Mouse (Mus musculus) megakaryocyte, embryonic 14.5 days (primary cell): ENCODE results near the gene Pdcd6. TPM values are rescaled to one million over a fixed set of nuclear protein-coding genes. Genes with fewer than 3 reads are reported as not detected.

Experiments used
- H3K27me3 ChIP-seq: replicated peaks from 2 replicates; pipeline ENCODE3; 2012; ENCODE audit warnings: inconsistent platforms
- H3K36me3 ChIP-seq: replicated peaks from 2 replicates; pipeline ENCODE3; 2012; ENCODE audit warnings: low read length, inconsistent platforms, mixed read lengths
- H3K4me1 ChIP-seq: 2 replicates; pipeline ENCODE4 v1.6.1; 2012; ENCODE audit warnings: inconsistent platforms
- H3K4me3 ChIP-seq: replicated peaks from 2 replicates; pipeline ENCODE3; 2012; ENCODE audit warnings: moderate library complexity, mild to moderate bottlenecking, inconsistent platforms
- H3K9me3 ChIP-seq: 2 replicates; pipeline ENCODE4 v1.6.1; 2012; ENCODE audit warnings: inconsistent platforms
- FLI1 ChIP-seq: IDR thresholded peaks from 2 replicates; pipeline ENCODE4 v1.6.1; 2012; ENCODE audit warnings: low read length, inconsistent platforms, mixed read lengths
- GATA1 ChIP-seq: IDR thresholded peaks from 3 replicates; pipeline ENCODE4 v1.6.1; 2012; ENCODE audit warnings: mixed read lengths, low read length, inconsistent platforms, borderline replicate concordance
- polyA plus RNA-seq: library from polyadenylated mRNA; stranded (reverse); fragments of >175 nt; gene quantifications from 2 replicates; pipeline ENCODE4 v1.2.3, GENCODE M21; 2012; ENCODE audit warnings: low replicate concordance; ENCODE audit not compliant: insufficient read depth

Pdcd6 gene
- polyA plus RNA-seq, 1 experiment: 41.2 TPM

GRCm38 (mm10) chr13:74316386-74316785 lies 994 bp downstream of the Pdcd6 start:
- H3K36me3 ChIP-seq: peaks cover 61% of the 10 kb centered on the region
- TF ChIP-seq FLI1 (no peak), GATA1 (no peak)
- H3K4me3 ChIP-seq: peak overlapping the region; percentile 98

GRCm38 (mm10) chr13:74314616-74315015 lies 2.8 kb downstream of the Pdcd6 start:
- no peaks in the 10 kb centered on the region for H3K9me3 ChIP-seq
- no peak for TF ChIP-seq GATA1
- no peak for TF ChIP-seq FLI1
- peaks cover 62% of the 10 kb centered on the region for H3K36me3 ChIP-seq
- no peak overlapping the region for H3K4me3 ChIP-seq
- peaks cover 35% of the 10 kb centered on the region for H3K4me1 ChIP-seq
- no peaks in the 10 kb centered on the region for H3K27me3 ChIP-seq

More at GRCm38 (mm10) chr13:74316386-74316785, 994 bp downstream of the Pdcd6 start:
- Histone ChIP-seq H3K4me1 (peaks cover 35% of the 10 kb centered on the region), H3K9me3 (no peaks in the 10 kb centered on the region), H3K27me3 (no peaks in the 10 kb centered on the region)

GRCm38 (mm10) chr13:74305780-74306179 lies 11.6 kb downstream of the Pdcd6 start:
- Histone ChIP-seq H3K27me3 (no peaks in the 10 kb centered on the region), H3K4me3 (no peak overlapping the region), H3K9me3 (no peaks in the 10 kb centered on the region), H3K36me3 (peaks cover 95% of the 10 kb centered on the region), H3K4me1 (peaks cover 6% of the 10 kb centered on the region; the same call in 1 of the 2 replicates)
- TF ChIP-seq FLI1: no peak
- TF ChIP-seq GATA1: no peak

- H3K4me1 ChIP-seq: peaks cover 6% of the 10 kb centered on the region; the same call in 1 of the 2 replicates
- TF ChIP-seq GATA1 (no peak), FLI1 (no peak)
- no peaks in the 10 kb centered on the region for H3K9me3 ChIP-seq
- H3K4me3 ChIP-seq: no peak overlapping the region
- no peaks in the 10 kb centered on the region for H3K27me3 ChIP-seq
- H3K36me3 ChIP-seq: peaks cover 91% of the 10 kb centered on the region
Observed at GRCm38 (mm10) chr13:74305380-74305779, 12.0 kb downstream of the Pdcd6 start.

GRCm38 (mm10) chr13:74302050-74303037 lies 15.0 kb downstream of the Pdcd6 start:
- peaks cover 4% of the 10 kb centered on the region; the same call in 1 of the 2 replicates for H3K4me1 ChIP-seq
- no peaks in the 10 kb centered on the region for H3K27me3 ChIP-seq
- TF ChIP-seq FLI1: no peak
- no peak for TF ChIP-seq GATA1
- H3K4me3 ChIP-seq: no peak overlapping the region
- no peaks in the 10 kb centered on the region for H3K9me3 ChIP-seq
- peaks cover 61% of the 10 kb centered on the region for H3K36me3 ChIP-seq

GRCm38 (mm10) chr13:74301607-74301984 lies 15.8 kb downstream of the Pdcd6 start:
- TF ChIP-seq GATA1 (no peak), FLI1 (no peak)
- Histone ChIP-seq H3K9me3 (no peaks in the 10 kb centered on the region), H3K4me1 (peaks cover 4% of the 10 kb centered on the region; the same call in 1 of the 2 replicates), H3K36me3 (peaks cover 54% of the 10 kb centered on the region), H3K27me3 (no peaks in the 10 kb centered on the region), H3K4me3 (no peak overlapping the region)

- TF ChIP-seq GATA1 (no peak), FLI1 (no peak)
- Histone ChIP-seq H3K9me3 (no peaks in the 10 kb centered on the region), H3K27me3 (no peaks in the 10 kb centered on the region), H3K4me1 (peaks cover 4% of the 10 kb centered on the region; the same call in 1 of the 2 replicates), H3K4me3 (no peak overlapping the region), H3K36me3 (peaks cover 48% of the 10 kb centered on the region)
Observed at GRCm38 (mm10) chr13:74300925-74301606, 16.3 kb downstream of the Pdcd6 start.

GRCm38 (mm10) chr13:74296376-74296775 lies 21.0 kb downstream of the Pdcd6 start:
- peaks cover 24% of the 10 kb centered on the region for H3K4me1 ChIP-seq
- H3K36me3 ChIP-seq: peaks cover 1% of the 10 kb centered on the region
- H3K4me3 ChIP-seq: no peak overlapping the region
- H3K27me3 ChIP-seq: peaks cover 10% of the 10 kb centered on the region
- TF ChIP-seq GATA1: no peak
- TF ChIP-seq FLI1: no peak
- no peaks in the 10 kb centered on the region for H3K9me3 ChIP-seq

- Histone ChIP-seq H3K36me3 (no peaks in the 10 kb centered on the region), H3K9me3 (no peaks in the 10 kb centered on the region), H3K4me1 (peaks cover 27% of the 10 kb centered on the region), H3K27me3 (peaks cover 10% of the 10 kb centered on the region), H3K4me3 (peak within 1 kb of the TSS; percentile 88)
- TF ChIP-seq GATA1 (no peak), FLI1 (no peak)
Observed at GRCm38 (mm10) chr13:74292167-74292566, 25.2 kb downstream of the Pdcd6 start, which contains the start of gene Ahrr. TSS of gene Ahrr (minus strand) at chr13:74292331.

GRCm38 (mm10) chr13:74289646-74290045 lies 27.7 kb downstream of the Pdcd6 start:
- Histone ChIP-seq H3K4me3 (no peak overlapping the region), H3K36me3 (no peaks in the 10 kb centered on the region), H3K27me3 (peaks cover 8% of the 10 kb centered on the region), H3K4me1 (peaks cover 27% of the 10 kb centered on the region), H3K9me3 (no peaks in the 10 kb centered on the region)
- TF ChIP-seq FLI1 (no peak), GATA1 (no peak)
